Mouse (Mus musculus) c-Kit-positive CD71-negative TER-119-negative erythroid progenitor cells, embryonic 14.5 days (primary cell): ENCODE data around the gene Nop14.
"Not testable (repeated sequence)": the region's sequence is repeated elsewhere in the genome, so short reads cannot be mapped to it uniquely, and the experiment has no call there.

Experiments
- DNase-seq: peaks from one replicate; pipeline ENCODE4 v3.0.0-alpha.2; 2013; ENCODE audit warnings: low read depth

Nop14 gene

GRCm38 (mm10) chr5:34609966-34610365 is 50.0 kb downstream of the Nop14 start:
- DNase-seq = no peak

DNA sequence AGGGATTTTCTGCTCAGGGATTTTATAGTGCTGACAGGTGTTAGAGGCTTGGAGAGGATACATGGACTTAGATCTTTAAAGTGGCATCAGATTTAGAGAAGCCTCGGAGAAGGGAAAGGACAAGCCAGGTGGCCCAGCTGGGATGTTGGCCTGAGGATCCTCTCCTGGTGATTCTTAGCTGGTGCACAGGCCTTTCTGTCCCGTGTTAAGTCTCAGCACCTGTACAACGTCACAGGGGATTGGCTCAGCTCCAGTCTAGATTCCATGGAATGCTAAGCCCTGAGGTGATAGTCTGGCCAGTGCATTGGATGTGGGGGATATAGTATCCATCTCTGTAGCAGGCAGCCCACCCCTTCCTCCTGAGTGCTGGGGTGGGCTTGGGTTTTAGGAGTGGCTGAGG is 51.7 kb downstream of the Nop14 start:
- DNase-seq = no peak

GRCm38 (mm10) chr5:34607100-34607880 is 52.7 kb downstream of the Nop14 start:
- DNase-seq = no peak

GRCm38 (mm10) chr5:34604576-34604975 is 55.4 kb downstream of the Nop14 start:
- no peak for DNase-seq

DNA sequence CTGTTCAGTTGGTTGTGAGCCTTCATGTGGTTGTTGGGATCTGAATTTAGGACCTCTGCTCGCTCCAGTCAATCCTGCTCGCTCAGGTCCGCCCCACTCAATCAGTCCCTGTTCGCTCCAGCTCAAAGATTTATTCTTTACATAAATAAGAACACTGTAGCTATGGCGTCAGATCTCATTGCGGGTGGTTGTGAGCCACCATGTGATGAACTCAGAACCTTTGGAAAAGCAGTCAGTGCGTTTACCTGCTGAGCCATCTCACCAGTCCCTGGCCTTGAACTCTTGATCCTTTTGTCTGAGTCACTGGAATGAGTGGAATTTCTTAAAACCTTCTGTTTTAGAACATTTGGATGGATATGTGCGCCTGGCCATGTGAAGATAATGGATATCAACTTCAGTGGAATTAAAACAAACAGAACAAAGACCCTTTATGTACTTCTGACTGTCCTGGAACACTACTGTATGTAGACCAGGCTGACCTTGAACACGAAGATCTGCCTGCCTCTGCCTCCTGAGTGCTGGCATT is 66.7 kb downstream of the Nop14 start:
- no peak for DNase-seq

DNA sequence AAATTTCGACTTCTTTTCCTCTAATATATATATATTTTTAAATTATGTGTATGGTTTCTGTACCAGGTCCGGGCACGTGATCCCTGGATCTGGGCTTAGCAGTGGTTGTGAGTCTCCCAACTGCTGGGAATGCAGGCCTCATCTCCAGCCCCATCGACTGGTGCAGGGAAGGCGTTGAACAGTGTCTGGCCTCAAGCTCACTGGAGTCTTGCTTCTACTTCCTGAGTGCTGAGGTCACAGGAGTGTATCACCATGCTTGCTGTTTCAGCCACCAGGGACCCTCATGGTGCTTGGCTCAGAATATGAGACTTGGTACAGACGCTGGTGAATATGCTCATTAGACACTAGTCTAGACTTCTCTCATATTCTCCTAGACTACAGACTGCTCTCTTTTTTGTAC is 67.3 kb downstream of the Nop14 start:
- DNase-seq = no peak

- DNase-seq = not testable (repeated sequence)
Measured at GRCm38 (mm10) chr5:34592224-34592623, 67.7 kb downstream of the Nop14 start.

DNA sequence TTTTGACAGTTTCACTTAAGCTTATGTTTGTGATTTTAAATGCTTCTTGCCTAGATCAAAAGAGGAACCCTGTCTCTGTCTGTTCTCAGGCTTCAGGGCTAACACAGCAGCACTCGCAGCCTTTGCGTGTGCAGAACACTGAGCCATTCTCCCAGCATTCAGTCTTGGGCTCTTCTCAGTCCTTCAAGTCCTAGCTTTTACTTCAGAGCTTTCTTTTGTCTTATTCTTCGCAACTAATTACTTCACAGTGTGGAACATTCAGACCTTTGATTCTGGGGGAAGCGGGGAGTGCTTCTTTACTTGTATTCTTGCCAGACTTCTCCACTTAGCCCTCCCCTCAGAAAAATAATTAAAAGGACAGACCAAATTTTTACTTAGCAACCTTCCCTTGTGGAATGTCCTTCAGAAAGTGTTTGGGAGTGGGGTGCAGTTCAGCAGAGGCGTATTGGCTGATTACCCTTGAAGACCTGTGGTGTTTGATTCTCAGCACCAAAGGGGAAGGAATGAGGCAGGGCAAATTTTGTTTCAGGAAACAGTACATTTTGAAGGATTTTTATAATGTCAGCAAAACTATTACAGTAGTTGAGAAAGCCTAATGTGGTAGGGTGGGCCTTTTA is 68.5 kb downstream of the Nop14 start:
- no peak for DNase-seq

DNA sequence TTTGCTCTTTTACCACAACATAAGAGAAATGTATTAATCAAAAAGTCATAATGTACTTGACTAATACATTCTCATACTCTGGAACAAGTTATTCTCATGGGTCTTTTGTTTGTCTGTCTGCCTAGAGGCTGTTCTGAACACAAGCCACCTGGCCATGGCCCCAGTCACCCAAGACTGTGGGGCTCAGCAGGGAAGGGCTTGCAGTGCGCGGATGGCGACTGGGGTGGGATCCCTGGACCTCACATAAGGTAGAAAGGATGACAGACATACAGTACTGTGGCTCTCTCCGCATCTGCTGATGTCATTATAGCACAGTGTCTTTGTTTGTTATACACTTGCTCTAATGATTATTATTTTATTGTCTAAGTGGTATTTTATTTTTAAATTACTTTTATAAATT is 69.2 kb downstream of the Nop14 start:
- no peak for DNase-seq

- no peak for DNase-seq
Measured at GRCm38 (mm10) chr5:34590059-34590458, 69.9 kb downstream of the Nop14 start.
